Mouse (Mus musculus) intestine, embryonic 14.5 days (tissue): ENCODE results near the gene A630089N07Rik. TPM values are rescaled to one million over a fixed set of nuclear protein-coding genes. Genes with fewer than 3 reads are reported as not detected.

Experiments
- ATAC-seq: fragments of 200-750 bp; cut with Nextera tagmentation; replicated peaks from 2 replicates; pipeline ENCODE4 v1.8.0; 2017; ENCODE audit warnings: low read depth, moderate number of reproducible peaks, moderate TSS enrichment, moderate library complexity; ENCODE audit not compliant: low FRiP score, low TSS enrichment
- DNase-seq: peaks from one replicate; pipeline ENCODE4 v3.0.0-alpha.2; 2018; ENCODE audit warnings: low spot score
- H3K27ac ChIP-seq: fragments of 300-500 bp; sonication (generic); 2 replicates; pipeline ENCODE4 v1.5.1; 2014; ENCODE audit warnings: low read depth, mild to moderate bottlenecking, control low read depth
- H3K27me3 ChIP-seq: fragments of 300-500 bp; sonication (generic); replicated peaks from 2 replicates; pipeline ENCODE4 v1.6.1; 2014; ENCODE audit warnings: low read length, control low read depth; ENCODE audit not compliant: control insufficient read depth, insufficient read depth
- H3K36me3 ChIP-seq: fragments of 300-500 bp; sonication (generic); 2 replicates; pipeline ENCODE4 v1.6.1; 2014; ENCODE audit warnings: low read length, control low read depth; ENCODE audit not compliant: control insufficient read depth, insufficient read depth
- H3K4me1 ChIP-seq: fragments of 300-500 bp; sonication (generic); replicated peaks from 2 replicates; pipeline ENCODE4 v1.6.1; 2014; ENCODE audit warnings: low read length, control low read depth, mixed read lengths; ENCODE audit not compliant: control insufficient read depth, insufficient read depth
- H3K4me2 ChIP-seq: fragments of 300-500 bp; sonication (generic); 2 replicates; pipeline ENCODE4 v1.6.1; 2014; ENCODE audit warnings: low read length
- H3K4me3 ChIP-seq: fragments of 300-500 bp; sonication (generic); 2 replicates; pipeline ENCODE4 v1.5.1; 2014; ENCODE audit warnings: low read depth, low read length, control low read depth, mixed read lengths
- H3K9ac ChIP-seq: fragments of 300-500 bp; sonication (generic); 2 replicates; pipeline ENCODE4 v1.6.1; 2014; ENCODE audit warnings: mild to moderate bottlenecking, low read length
- H3K9me3 ChIP-seq: fragments of 300-500 bp; sonication (generic); 2 replicates; pipeline ENCODE4 v1.6.1; 2016; ENCODE audit warnings: low read length, control low read depth; ENCODE audit not compliant: control insufficient read depth
- whole genome bisulfite sequencing: fragments of 180-500 bp; shearing (Covaris S2); extraction: QIAGEN DNeasy Blood & Tissue Kit; methylation state at CpG from one replicate; pipeline ENCODE4 v1.1.7; 2014; 5-methylcytosine and 5-hydroxymethylcytosine counted together
- polyA plus RNA-seq: library from polyadenylated mRNA; unstranded; fragments of >200 nt; fragmentation: Nextera tagmentation; extraction: Ambion mirVana; gene quantifications from 2 replicates; pipeline ENCODE4 v1.2.1, GENCODE M21; 2014

A630089N07Rik gene
- polyA plus RNA-seq, 1 experiment from 2014 or later, result 21.4 TPM

DNA sequence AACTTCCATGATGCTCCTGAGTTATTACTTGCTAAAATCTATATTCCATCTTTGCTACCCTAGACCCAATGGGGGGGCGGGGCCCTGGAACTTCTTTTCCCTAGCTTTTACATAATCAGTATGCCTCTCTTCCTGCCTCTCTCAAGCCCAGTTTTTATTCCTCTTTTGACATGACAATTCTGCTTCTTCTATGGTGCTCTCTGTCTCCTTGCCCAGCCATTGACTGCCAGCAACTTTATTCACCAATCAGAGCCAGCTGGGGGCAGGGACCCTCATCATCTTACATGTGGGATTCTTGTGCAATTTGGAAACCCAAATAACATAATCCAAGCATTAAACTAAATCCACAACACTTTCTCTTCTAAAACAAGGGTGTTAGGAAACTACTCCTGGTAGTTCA, 100.9 kb downstream of the A630089N07Rik start:
- Histone ChIP-seq H3K36me3 (no peaks in the 10 kb centered on the region), H3K9ac (no peak overlapping the region), H3K4me1 (no peaks in the 10 kb centered on the region), H3K27ac (no peak overlapping the region), H3K9me3 (no peaks in the 10 kb centered on the region), H3K4me2 (no peak overlapping the region), H3K27me3 (no peaks in the 10 kb centered on the region), H3K4me3 (no peak overlapping the region)
- DNase-seq (no peak), ATAC-seq (no peak)
- 81% methylated on average over 1 of the region's 1 CpGs for WGBS

- Histone ChIP-seq H3K9ac (no peak overlapping the region), H3K27ac (no peak overlapping the region), H3K4me2 (no peak overlapping the region), H3K4me1 (no peaks in the 10 kb centered on the region), H3K4me3 (no peak overlapping the region), H3K27me3 (no peaks in the 10 kb centered on the region), H3K9me3 (no peaks in the 10 kb centered on the region), H3K36me3 (no peaks in the 10 kb centered on the region)
- DNase-seq (no peak), ATAC-seq (no peak)
- WGBS, result 90% methylated on average over 3 of the region's 3 CpGs
Observed at GRCm38 (mm10) chr16:97977722-97978121, 104.5 kb downstream of the A630089N07Rik start.

DNA sequence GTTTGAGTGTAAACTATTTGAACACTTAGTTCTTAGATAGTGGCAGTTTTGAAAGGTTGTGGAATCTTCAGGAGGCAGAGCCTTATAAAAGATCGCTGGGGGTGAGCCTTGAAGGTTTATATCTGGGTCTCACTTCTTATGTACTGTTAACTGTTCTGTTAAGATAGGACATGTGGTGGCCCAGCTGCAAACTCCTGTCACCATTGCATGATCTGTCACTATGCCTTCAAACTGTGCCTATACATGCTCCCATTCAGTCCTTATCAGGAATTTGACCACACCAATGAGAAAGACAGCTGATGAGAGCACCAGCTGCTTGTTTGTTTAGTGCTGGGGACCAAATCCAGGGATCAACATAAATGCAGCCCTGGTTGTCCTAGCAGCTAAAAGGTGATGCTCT, 105.0 kb downstream of the A630089N07Rik start:
- Histone ChIP-seq H3K9ac (no peak overlapping the region), H3K27me3 (no peaks in the 10 kb centered on the region), H3K4me2 (no peak overlapping the region), H3K4me3 (no peak overlapping the region), H3K4me1 (no peaks in the 10 kb centered on the region), H3K36me3 (no peaks in the 10 kb centered on the region), H3K27ac (no peak overlapping the region), H3K9me3 (no peaks in the 10 kb centered on the region)
- DNase-seq (no peak), ATAC-seq (no peak)
- WGBS, result 76% methylated on average over 1 of the region's 1 CpGs

GRCm38 (mm10) chr16:97963956-97964540, 118.2 kb downstream of the A630089N07Rik start:
- ATAC-seq (no peak), DNase-seq (no peak)
- no peaks in the 10 kb centered on the region for H3K27me3 ChIP-seq
- WGBS, result 80% methylated on average over 3 of the region's 3 CpGs
- no peak overlapping the region for H3K9ac ChIP-seq
- no peak overlapping the region for H3K4me2 ChIP-seq
- H3K27ac ChIP-seq, result no peak overlapping the region
- no peak overlapping the region for H3K4me3 ChIP-seq
- no peaks in the 10 kb centered on the region for H3K9me3 ChIP-seq
- no peaks in the 10 kb centered on the region for H3K36me3 ChIP-seq
- no peaks in the 10 kb centered on the region for H3K4me1 ChIP-seq

DNA sequence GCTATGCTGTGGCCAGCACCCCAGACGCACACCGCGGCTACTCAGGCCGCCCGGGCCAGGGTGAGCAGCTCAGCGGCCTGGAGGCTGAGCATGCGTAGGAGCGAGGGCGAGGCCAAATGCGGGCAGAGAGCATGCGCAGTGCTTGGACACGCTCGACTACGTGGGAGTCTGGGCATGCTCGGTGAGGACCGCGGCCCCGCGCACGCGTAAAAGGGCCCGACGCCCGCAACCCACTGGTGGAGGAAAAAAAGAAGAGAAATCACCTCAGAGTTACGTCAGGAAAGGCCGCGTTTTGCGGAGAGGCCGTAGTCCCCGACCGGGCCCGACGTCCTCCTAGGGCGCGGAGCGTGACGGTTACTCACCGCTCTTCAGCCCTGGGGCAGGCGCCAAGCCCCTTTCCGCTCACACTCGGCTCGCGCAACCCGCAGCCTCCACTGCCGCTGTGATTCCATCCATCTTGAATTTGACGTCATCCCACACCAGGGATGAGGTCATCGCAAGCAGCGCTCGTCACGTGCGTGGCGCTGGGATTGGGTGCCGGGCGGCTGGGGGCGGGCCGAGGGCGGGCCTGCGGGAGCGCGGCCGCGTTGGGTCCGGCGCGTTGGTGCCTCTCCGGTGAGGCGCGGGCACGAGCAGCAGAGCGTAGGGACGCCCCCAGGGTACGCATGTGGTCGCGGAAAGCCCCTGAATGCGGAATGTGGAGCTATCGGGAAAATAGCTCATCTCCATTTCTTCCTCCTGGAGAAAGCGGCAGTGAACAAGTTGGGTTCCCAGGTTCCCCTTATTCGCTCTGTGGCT, 119.9 kb downstream of the A630089N07Rik start, which contains the start of the genes C2cd2 and Zbtb21:
C2cd2 (minus strand) TSS at position 448 of the 798 bp plus-strand sequence.
Zbtb21 (minus strand) TSS at position 472 of the 798 bp plus-strand sequence.
- under 1% methylated on average over 77 of the region's 78 CpGs for WGBS

GRCm38 (mm10) chr16:97961381-97962150, 120.7 kb downstream of the A630089N07Rik start:
- ATAC-seq (peak; percentile 7; the same call in 1 of the 2 replicates), DNase-seq (no peak)
- peak overlapping the region; percentile 78 for H3K4me2 ChIP-seq
- WGBS, result 12% methylated on average over 19 of the region's 36 CpGs
- H3K36me3 ChIP-seq, result peaks cover 9% of the 10 kb centered on the region
- no peaks in the 10 kb centered on the region for H3K27me3 ChIP-seq
- H3K4me1 ChIP-seq, result no peaks in the 10 kb centered on the region
- peak overlapping the region; percentile 86 for H3K9ac ChIP-seq
- H3K9me3 ChIP-seq, result no peaks in the 10 kb centered on the region
- peak overlapping the region; percentile 81 for H3K4me3 ChIP-seq
- H3K27ac ChIP-seq, result peak overlapping the region; percentile 99

More for the DNA sequence above, 119.9 kb downstream of the A630089N07Rik start, which contains the start of the genes C2cd2 and Zbtb21:
- peaks cover 6% of the 10 kb centered on the region; the same call in 1 of the 2 replicates for H3K36me3 ChIP-seq
- H3K4me3 ChIP-seq, result peak within 1 kb of the TSS; percentile 81
- peak; percentile 99 for ATAC-seq
- H3K9ac ChIP-seq, result peak within 1 kb of the TSS; percentile 86
- H3K27ac ChIP-seq, result peak within 1 kb of the TSS; percentile 99
- H3K9me3 ChIP-seq, result no peaks in the 10 kb centered on the region
- peak within 1 kb of the TSS; percentile 78 for H3K4me2 ChIP-seq
- no peaks in the 10 kb centered on the region for H3K27me3 ChIP-seq
- no peaks in the 10 kb centered on the region for H3K4me1 ChIP-seq
- DNase-seq, result peak; percentile 98

GRCm38 (mm10) chr16:97960348-97960747, 121.9 kb downstream of the A630089N07Rik start:
- H3K27ac ChIP-seq, result no peak overlapping the region
- H3K9me3 ChIP-seq, result no peaks in the 10 kb centered on the region
- H3K4me2 ChIP-seq, result no peak overlapping the region
- 94% methylated on average over 3 of the region's 3 CpGs for WGBS
- H3K9ac ChIP-seq, result no peak overlapping the region
- no peaks in the 10 kb centered on the region for H3K4me1 ChIP-seq
- DNase-seq, result no peak
- no peak for ATAC-seq
- H3K4me3 ChIP-seq, result no peak overlapping the region
- H3K27me3 ChIP-seq, result no peaks in the 10 kb centered on the region
- H3K36me3 ChIP-seq, result peaks cover 21% of the 10 kb centered on the region

GRCm38 (mm10) chr16:97958401-97958973, 123.8 kb downstream of the A630089N07Rik start:
- H3K9ac ChIP-seq, result no peak overlapping the region
- no peak overlapping the region for H3K4me2 ChIP-seq
- peaks cover 40% of the 10 kb centered on the region for H3K36me3 ChIP-seq
- no peak overlapping the region for H3K4me3 ChIP-seq
- DNase-seq (no peak), ATAC-seq (no peak)
- no peaks in the 10 kb centered on the region for H3K9me3 ChIP-seq
- no peaks in the 10 kb centered on the region for H3K27me3 ChIP-seq
- no peak overlapping the region for H3K27ac ChIP-seq
- no peaks in the 10 kb centered on the region for H3K4me1 ChIP-seq
